Mouse (Mus musculus) liver, adult (tissue): ENCODE data around the gene Rin1.

Experiments used
- GATA4 ChIP-seq: IDR thresholded peaks from 2 replicates; pipeline ENCODE4 v1.6.1; 2014; ENCODE audit warnings: mild to moderate bottlenecking, low read length; ENCODE audit not compliant: insufficient replicate concordance

The Rin1 gene

GRCm38 (mm10) chr19:5050047-5050905, at the start of gene Rin1:
Gene Rin1 (plus strand): TSS chr19:5050481.
- TF ChIP-seq GATA4: no peak

- no peak for TF ChIP-seq GATA4
Observed at GRCm38 (mm10) chr19:5001666-5002406, 48.4 kb upstream of the Rin1 start.

- TF ChIP-seq GATA4: no peak
Observed at GRCm38 (mm10) chr19:5004925-5005324, 45.4 kb upstream of the Rin1 start.

DNA sequence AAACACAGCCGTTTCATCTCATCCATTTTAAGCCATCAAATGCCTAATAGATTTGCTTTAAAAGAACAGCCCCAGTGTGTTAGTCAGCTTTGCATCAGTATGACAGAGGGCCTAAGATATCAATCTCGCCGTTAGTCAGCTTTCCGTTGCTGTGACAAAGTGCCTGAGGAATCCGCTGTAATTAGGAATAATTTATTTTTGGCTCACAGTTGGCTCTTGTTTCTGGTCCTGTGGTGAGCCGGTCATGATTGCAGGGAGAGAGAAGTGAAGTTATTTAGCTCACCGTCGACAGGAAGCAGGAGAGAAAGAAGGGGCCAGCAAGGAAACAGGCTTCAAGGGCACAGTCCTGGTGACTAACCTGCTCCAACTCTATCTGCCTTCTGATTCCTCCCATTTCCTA, 37.1 kb upstream of the Rin1 start:
- TF ChIP-seq GATA4: no peak

DNA sequence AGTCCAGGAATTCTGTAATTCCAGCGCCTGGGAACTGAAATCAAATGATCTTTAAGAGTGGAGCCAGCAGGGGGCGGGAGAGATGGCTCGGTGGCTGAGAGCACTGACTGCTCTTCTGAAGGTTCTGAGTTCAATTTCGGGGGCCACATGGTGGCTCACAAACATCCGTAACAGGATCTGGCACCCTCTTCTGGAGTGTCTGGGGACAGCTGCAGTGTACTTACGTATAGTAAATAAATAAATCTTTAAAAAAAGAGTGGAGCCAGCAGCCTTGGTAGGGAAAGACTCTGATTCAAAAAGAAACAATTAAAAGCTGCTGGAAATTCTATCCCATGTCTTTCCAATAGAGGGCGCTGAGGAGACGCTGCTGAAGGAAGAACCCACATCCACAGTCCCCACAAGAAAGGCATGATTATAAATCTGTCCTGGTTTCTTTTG, 35.3 kb upstream of the Rin1 start:
- no peak for TF ChIP-seq GATA4

DNA sequence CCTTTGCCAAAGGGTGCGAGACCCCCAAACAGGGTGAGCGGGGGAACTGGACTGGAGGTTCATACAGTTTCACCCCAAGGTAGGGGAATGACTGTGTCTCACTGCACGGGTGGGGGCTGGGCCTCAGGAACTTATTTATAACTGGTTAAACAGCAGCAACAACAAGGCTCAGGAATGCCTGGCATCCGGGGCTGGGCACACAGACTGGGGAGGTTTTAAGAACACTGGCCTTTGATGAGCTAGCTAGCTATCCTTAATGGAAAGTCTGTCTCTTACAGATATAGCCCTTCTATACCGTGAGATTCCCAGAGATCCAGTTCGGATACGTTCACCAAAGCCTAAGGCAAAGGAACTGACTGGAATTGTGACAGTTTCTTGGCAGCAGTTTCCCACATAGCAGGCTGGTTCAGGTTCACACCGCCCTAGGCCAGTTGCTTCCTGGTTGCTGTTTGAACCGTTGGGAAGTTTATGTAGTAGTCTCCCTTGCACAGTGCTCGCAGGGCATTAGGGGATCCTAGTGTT, 34.0 kb upstream of the Rin1 start:
- no peak for TF ChIP-seq GATA4

- no peak for TF ChIP-seq GATA4
Observed at GRCm38 (mm10) chr19:5016782-5017181, 33.5 kb upstream of the Rin1 start.

- no peak for TF ChIP-seq GATA4
Observed at GRCm38 (mm10) chr19:5017611-5018010, 32.7 kb upstream of the Rin1 start.

GRCm38 (mm10) chr19:5018191-5018590, 32.1 kb upstream of the Rin1 start:
- TF ChIP-seq GATA4: no peak

GRCm38 (mm10) chr19:5021416-5021815, 28.9 kb upstream of the Rin1 start:
- TF ChIP-seq GATA4: no peak

- TF ChIP-seq GATA4: no peak
Observed at GRCm38 (mm10) chr19:5023621-5024479, 26.4 kb upstream of the Rin1 start, which contains the start of gene Slc29a2. Gene Slc29a2 (plus strand): TSS chr19:5023860.

DNA sequence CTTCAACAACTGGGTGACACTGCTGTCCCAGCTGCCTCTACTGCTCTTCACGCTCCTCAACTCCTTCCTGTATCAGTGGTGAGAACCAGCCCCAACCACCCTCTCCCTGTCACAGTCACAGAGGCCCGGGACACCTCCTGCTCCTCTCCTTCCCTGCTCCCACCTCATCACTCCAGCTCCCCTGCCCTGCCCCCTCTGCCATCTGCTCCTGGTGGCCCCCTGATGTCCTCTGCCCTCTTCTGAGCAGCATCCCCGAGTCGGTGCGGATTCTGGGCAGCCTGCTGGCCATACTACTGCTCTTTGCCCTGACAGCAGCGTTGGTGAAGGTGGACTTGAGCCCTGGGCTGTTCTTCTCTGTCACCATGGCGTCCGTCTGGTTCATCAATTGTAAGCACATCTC, 24.2 kb upstream of the Rin1 start:
- no peak for TF ChIP-seq GATA4

DNA sequence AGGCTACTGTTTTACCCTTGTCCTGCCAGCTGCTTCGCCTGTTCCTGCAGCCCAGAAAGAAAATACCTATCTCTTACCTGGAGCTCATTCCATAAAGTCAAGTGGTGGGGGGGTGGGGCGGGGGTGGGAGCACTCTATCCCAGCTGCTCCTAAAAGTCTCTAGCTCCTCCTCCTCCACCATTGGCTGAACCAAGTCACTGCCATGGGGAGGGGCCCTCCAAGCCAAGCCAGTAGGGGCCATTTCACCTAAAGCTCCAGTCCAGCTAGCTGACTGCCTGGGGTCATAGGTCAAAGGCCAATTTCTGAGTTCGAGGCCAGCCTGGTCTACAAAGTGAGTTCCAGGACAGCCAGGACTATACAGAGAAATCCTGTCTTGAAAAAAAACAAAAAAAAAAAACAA, 17.6 kb upstream of the Rin1 start:
- TF ChIP-seq GATA4: no peak

DNA sequence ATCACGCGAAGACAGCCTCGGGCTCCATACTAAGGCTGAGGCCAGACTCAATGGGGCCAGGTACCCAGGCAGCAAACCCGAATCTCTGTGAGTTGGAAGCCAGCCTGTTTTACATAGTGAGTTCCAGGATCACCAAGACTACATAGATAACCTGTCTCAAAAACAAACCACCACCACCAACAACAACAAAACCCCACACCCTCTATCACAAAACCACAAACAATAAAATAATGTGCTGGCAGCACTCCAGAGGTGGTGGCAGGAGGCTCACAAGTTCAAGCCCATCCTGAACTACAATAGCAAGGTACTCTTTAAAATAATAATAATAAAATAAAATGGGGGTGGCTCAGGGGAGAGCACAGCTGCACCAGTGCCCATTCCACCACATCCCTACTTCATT, 13.7 kb upstream of the Rin1 start:
- TF ChIP-seq GATA4: no peak
